Mouse (Mus musculus): ENCODE results near the gene Jmjd1c.

DNA sequence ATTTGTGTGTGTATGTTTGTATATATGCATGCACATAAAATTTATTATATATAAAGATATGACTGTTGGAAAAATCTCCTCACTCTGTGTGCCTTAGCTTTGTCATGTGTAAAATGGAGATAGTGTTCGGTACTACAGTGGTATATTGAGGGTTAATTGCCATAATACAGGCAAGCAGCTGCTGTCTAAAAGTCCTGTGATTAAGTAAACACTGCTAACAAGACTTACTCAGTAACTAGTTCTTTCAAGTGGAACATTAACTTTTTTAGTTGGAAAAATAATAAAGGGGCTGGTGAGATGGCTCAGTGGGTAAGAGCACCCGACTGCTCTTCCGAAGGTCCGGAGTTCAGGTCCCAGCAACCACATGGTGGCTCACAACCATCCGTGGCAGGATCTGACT is 116.1 kb downstream of the Jmjd1c start:
- TF ChIP-seq CTCF (IDR thresholded peaks at IDR 0.05; ENCODE audit: low read depth), result no peak
- TF ChIP-seq EP300 (optimal IDR thresholded peaks at IDR 0.05), result no peak
